Mouse (Mus musculus) spleen, postnatal 4 days (tissue): ENCODE results near the gene Syngr3.
"Not testable (repeated sequence)": the region's sequence is repeated elsewhere in the genome, so short reads cannot be mapped to it uniquely, and the experiment has no call there.

Experiments
- DNase-seq, 2 experiments: peaks; one replicate each; pipeline ENCODE4 v3.0.0; 2022; ENCODE audit warnings: low spot score in 2 of 2

Gene Syngr3

GRCm38 (mm10) chr17:24719494-24720222, 29.9 kb upstream of the Syngr3 start:
- peak; percentile 97 to 98 for DNase-seq

GRCm38 (mm10) chr17:24718938-24719337, 29.2 kb upstream of the Syngr3 start:
- DNase-seq, result not testable (repeated sequence)

- peak in 1 of 2 experiments; percentile 55 for DNase-seq
These were observed 28.2 kb upstream of the Syngr3 start, which contains the start of the genes Rnf151 and Rps2 for GRCm38 (mm10) chr17:24717943-24718342. Gene Rnf151, minus strand, starts transcription at chr17:24718063. Gene Rps2, plus strand, starts transcription at chr17:24718116.

GRCm38 (mm10) chr17:24716166-24716682, 26.5 kb upstream of the Syngr3 start:
- peak in 1 of 2 experiments; percentile 58 for DNase-seq

GRCm38 (mm10) chr17:24715556-24715955, 25.8 kb upstream of the Syngr3 start:
- no peak for DNase-seq

GRCm38 (mm10) chr17:24708646-24709045, 18.9 kb upstream of the Syngr3 start:
- DNase-seq, result no peak

- no peak for DNase-seq
These were observed 18.2 kb upstream of the Syngr3 start for GRCm38 (mm10) chr17:24707801-24708425.

GRCm38 (mm10) chr17:24706982-24707800, 17.4 kb upstream of the Syngr3 start, which contains the start of gene Tbl3:
Gene Tbl3, minus strand, starts transcription at chr17:24707660.
- DNase-seq, result peak; percentile 90 to 96

- no peak for DNase-seq
These were observed 16.1 kb upstream of the Syngr3 start for GRCm38 (mm10) chr17:24705821-24706220.

GRCm38 (mm10) chr17:24701251-24701650, 11.5 kb upstream of the Syngr3 start:
- DNase-seq, result no peak

GRCm38 (mm10) chr17:24699473-24699872, 9.7 kb upstream of the Syngr3 start:
- DNase-seq, result no peak

GRCm38 (mm10) chr17:24698715-24699114, 9.0 kb upstream of the Syngr3 start:
- DNase-seq, result no peak

GRCm38 (mm10) chr17:24697985-24698384, 8.2 kb upstream of the Syngr3 start:
- no peak for DNase-seq

GRCm38 (mm10) chr17:24696011-24696697, 6.4 kb upstream of the Syngr3 start, which contains the start of the genes Gfer and Noxo1:
Gene Gfer, minus strand, starts transcription at chr17:24696156.
Gene Noxo1, plus strand, starts transcription at chr17:24696234.
- DNase-seq, result peak; percentile 88 to 94

GRCm38 (mm10) chr17:24695326-24696010, 5.7 kb upstream of the Syngr3 start:
- no peak for DNase-seq

- no peak for DNase-seq
These were observed 2.6 kb upstream of the Syngr3 start for GRCm38 (mm10) chr17:24692385-24692784.

- no peak for DNase-seq
These were observed 2.2 kb downstream of the Syngr3 start for GRCm38 (mm10) chr17:24687599-24687998.

GRCm38 (mm10) chr17:24687146-24687595, 2.6 kb downstream of the Syngr3 start:
- DNase-seq, result peak; percentile 65 to 84

- peak; percentile 71 to 83 for DNase-seq
These were observed 3.2 kb downstream of the Syngr3 start for GRCm38 (mm10) chr17:24686514-24686913.

GRCm38 (mm10) chr17:24677500-24678080, 12.2 kb downstream of the Syngr3 start:
- no peak for DNase-seq
